In the genomic region with DNA sequence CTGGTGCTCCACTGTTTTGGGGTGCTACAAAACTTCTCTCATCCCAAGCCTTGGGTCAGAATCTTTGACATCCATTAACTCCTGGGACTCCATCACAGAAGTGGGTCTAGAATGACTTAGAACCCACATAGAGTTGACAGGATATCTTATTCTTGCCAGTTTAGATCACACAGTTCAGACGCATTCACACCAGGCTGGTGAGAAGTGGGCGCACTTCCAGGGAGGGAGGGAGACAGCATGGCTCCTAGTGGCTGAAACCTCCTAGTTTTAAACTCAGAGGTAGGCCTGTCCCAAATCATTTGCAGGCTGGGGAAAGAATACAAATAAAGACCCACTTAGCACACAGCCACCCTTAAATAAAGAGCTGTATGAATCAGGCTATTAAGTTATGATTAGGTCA, we compare ENCODE assay signal across 12 mouse cellular contexts. TPM values are rescaled to one million over a fixed set of nuclear protein-coding genes. Genes with fewer than 3 reads are reported as not detected.
DNase-seq lines count a peak whose midpoint lies in the region; ATAC-seq and TF ChIP-seq lines count a peak whose summit lies in the region.
"Had no signal": no experiment of that assay in that cellular context is flagged by ENCODE, and none has a peak within 500 bp of the region (broad histone marks: within the 10 kb centered on the region; RNA-seq: fewer than 3 reads in every experiment).

No protein-coding gene starts in this region.

- H3K27ac ChIP-seq in kidney, embryonic 15.5 days, result peak overlapping the region; percentile 79
- peak overlapping the region; percentile 82 for H3K27ac ChIP-seq in kidney, postnatal 0 days

- no peaks in the 10 kb centered on the region for H3K27me3 ChIP-seq in kidney, embryonic 15.5 days
- H3K27me3 ChIP-seq in kidney, postnatal 0 days (ENCODE audit: insufficient read depth, low read length), result no peaks in the 10 kb centered on the region

- H3K4me3 ChIP-seq in kidney, embryonic 15.5 days (replicated peaks), result no peak overlapping the region
- no peak overlapping the region for H3K4me3 ChIP-seq in kidney, postnatal 0 days (replicated peaks; ENCODE audit: low read depth, low read length)

- peaks cover 22% of the 10 kb centered on the region for H3K4me1 ChIP-seq in kidney, embryonic 15.5 days
- peaks cover 21% of the 10 kb centered on the region for H3K4me1 ChIP-seq in kidney, postnatal 0 days (replicated peaks; ENCODE audit: insufficient read depth, low read length)

- H3K36me3 ChIP-seq in kidney, embryonic 15.5 days, result peaks cover 7% of the 10 kb centered on the region; the same call in 1 of the 2 replicates
- H3K36me3 ChIP-seq in kidney, postnatal 0 days (ENCODE audit: insufficient read depth, low read length), result no peaks in the 10 kb centered on the region

- peak; percentile 32 for DNase-seq in gastrocnemius, postnatal 10 days
- no peak for DNase-seq in gastrocnemius, adult 18-20 months (ENCODE audit: low spot score)
- DNase-seq in kidney, postnatal 4 days, result no peak
- peak; percentile 54 for DNase-seq in NIH3T3 (ENCODE audit: low read depth)
- no peak for DNase-seq in kidney, postnatal 0 days (ENCODE audit: low spot score)
- DNase-seq in cerebellum, adult 9-11 months, result no peak
- DNase-seq: gastrocnemius, postnatal 14 days; liver, postnatal 0 days; right cerebral cortex, postnatal 25 days; thymus, adult 2 months had no signal

- no peak for TF ChIP-seq CTCF in kidney, postnatal 0 days (IDR thresholded peaks at IDR 0.05; ENCODE audit: low read depth)

- no peak overlapping the region for H3K4me2 ChIP-seq in kidney, embryonic 15.5 days
- H3K4me2 ChIP-seq in kidney, postnatal 0 days (ENCODE audit: low read length), result no peak overlapping the region

- no peak overlapping the region for H3K9ac ChIP-seq in kidney, embryonic 15.5 days
- H3K9ac ChIP-seq in kidney, postnatal 0 days (ENCODE audit: low read depth, low read length), result 0 out of 2 replicates have a peak overlapping the region, but pooled peaks have one; percentile 31
- H3K9ac ChIP-seq: liver, postnatal 0 days had no signal

- no peaks in the 10 kb centered on the region for H3K9me3 ChIP-seq in kidney, embryonic 15.5 days (replicated peaks)
- H3K9me3 ChIP-seq in kidney, postnatal 0 days (replicated peaks; ENCODE audit: low read length), result no peaks in the 10 kb centered on the region

- WGBS in kidney, embryonic 15.5 days, result 82% methylated on average over 2 of the region's 2 CpGs
- WGBS in kidney, postnatal 0 days, result 68% methylated on average over 2 of the region's 2 CpGs

- ATAC-seq in kidney, embryonic 15.5 days (replicated peaks; ENCODE audit: low FRiP score), result no peak
- ATAC-seq in kidney, postnatal 0 days (replicated peaks; ENCODE audit: low FRiP score, low read depth), result no peak
- no peak for ATAC-seq in granulocyte monocyte progenitor cell, adult 5-6 weeks (replicated peaks; ENCODE audit: poor library complexity, severe bottlenecking)
- ATAC-seq: liver, postnatal 0 days had no signal

RNA-seq across cellular contexts. Expression of a gene that starts 22.6 kb away (rescaled TPM):
- total RNA-seq in gastrocnemius, postnatal 10 days (2021), result 10 to 100 TPM; 13.1 to 16.1 TPM
- 10 to 100 TPM; 11.3 to 11.5 TPM for total RNA-seq in gastrocnemius, adult 18-20 months (2021)
- 38.1 and 38.2 TPM in 2 replicates for polyA plus RNA-seq in kidney, embryonic 15.5 days (2015; fragmentation: Nextera tagmentation; extraction: Ambion mirVana)
- 28.6 and 29.1 TPM in 2 replicates for polyA plus RNA-seq in kidney, postnatal 0 days (2015; fragmentation: Nextera tagmentation; extraction: Ambion mirVana)
- 4.9 and 12.8 TPM in 2 replicates for total RNA-seq in granulocyte monocyte progenitor cell, adult 5-6 weeks (2014; fragmentation: Nextera tagmentation)
- total RNA-seq in granulocyte monocyte progenitor cell, adult 5-6 weeks (2017), result 8.3 and 10.0 TPM in 2 replicates

RNA-seq across cellular contexts. Expression of a gene that starts 25.4 kb away (rescaled TPM):
- 10 to 100 TPM; 11.1 to 13.2 TPM for total RNA-seq in gastrocnemius, postnatal 10 days (2021)
- total RNA-seq in gastrocnemius, adult 18-20 months (2021), result 10 to 100 TPM; 13.8 to 17.7 TPM
- 8.4 and 9.1 TPM in 2 replicates for polyA plus RNA-seq in kidney, embryonic 15.5 days (2015; fragmentation: Nextera tagmentation; extraction: Ambion mirVana)
- 9.5 and 9.7 TPM in 2 replicates for polyA plus RNA-seq in kidney, postnatal 0 days (2015; fragmentation: Nextera tagmentation; extraction: Ambion mirVana)
- total RNA-seq in granulocyte monocyte progenitor cell, adult 5-6 weeks (2014; fragmentation: Nextera tagmentation), result not detected in 2 replicates
- 0.46 TPM in 1 of 2 replicates, not detected in the other for total RNA-seq in granulocyte monocyte progenitor cell, adult 5-6 weeks (2017)

RNA-seq across cellular contexts. Expression of a gene that starts 40.8 kb away (rescaled TPM):
- total RNA-seq in gastrocnemius, postnatal 10 days (2021), result 10 to 100 TPM; 64.8 to 67.8 TPM
- total RNA-seq in gastrocnemius, adult 18-20 months (2021), result 10 to 100 TPM; 71.6 to 73.4 TPM
- 237 and 241 TPM in 2 replicates for polyA plus RNA-seq in kidney, embryonic 15.5 days (2015; fragmentation: Nextera tagmentation; extraction: Ambion mirVana)
- 327 and 349 TPM in 2 replicates for polyA plus RNA-seq in kidney, postnatal 0 days (2015; fragmentation: Nextera tagmentation; extraction: Ambion mirVana)
- total RNA-seq in granulocyte monocyte progenitor cell, adult 5-6 weeks (2014; fragmentation: Nextera tagmentation), result 252 and 291 TPM in 2 replicates
- 155 and 168 TPM in 2 replicates for total RNA-seq in granulocyte monocyte progenitor cell, adult 5-6 weeks (2017)

Comparison
In these comparisons a context has a peak if more than half of its experiments do, and no peak if none do; other contexts are left out.
1. DNase-seq: peak in gastrocnemius, postnatal 10 days (single experiment) and NIH3T3 (single experiment); none in gastrocnemius, adult 18-20 months (single experiment), kidney, postnatal 4 days (0 of 2), kidney, postnatal 0 days (single experiment) and cerebellum, adult 9-11 months (single experiment).
2. RNA of a gene that starts 25.4 kb away (total RNA-seq): 13.8 to 17.7 TPM in gastrocnemius, adult 18-20 months and 11.1 to 13.2 TPM in gastrocnemius, postnatal 10 days; 0.46 TPM in granulocyte monocyte progenitor cell, adult 5-6 weeks; every median in the first group is over 4 times any median in the second.